Mouse (Mus musculus) liver, embryonic 14.5 days (tissue): ENCODE measurements around the gene Chst12. TPM values are rescaled to one million over a fixed set of nuclear protein-coding genes. Genes with fewer than 3 reads are reported as not detected.

Experiments used
- ATAC-seq: fragments of 200-750 bp; cut with Nextera tagmentation; 2 replicates; pipeline ENCODE4 v1.8.0; 2017; ENCODE audit warnings: moderate number of reproducible peaks, mild to moderate bottlenecking, moderate library complexity; ENCODE audit not compliant: insufficient read depth
- DNase-seq, 3 experiments: peaks; one replicate each; pipeline ENCODE4 v3.0.0-alpha.2; 2012 to 2013; ENCODE audit warnings: low read depth in 3 of 3, low spot score in 3 of 3
- H3K27ac ChIP-seq: fragments of 300-500 bp; sonication (generic); 2 replicates; pipeline ENCODE4 v1.5.1; 2014; ENCODE audit warnings: moderate library complexity, mild to moderate bottlenecking, control low read depth, inconsistent platforms
- H3K27me3 ChIP-seq: fragments of 300-500 bp; sonication (generic); 2 replicates; pipeline ENCODE4 v1.6.1; 2014; ENCODE audit warnings: mild to moderate bottlenecking, low read length, moderate library complexity; ENCODE audit not compliant: control insufficient read depth, insufficient read depth
- H3K36me3 ChIP-seq: fragments of 300-500 bp; sonication (generic); replicated peaks from 2 replicates; pipeline ENCODE4 v1.6.1; 2014; ENCODE audit warnings: low read depth; ENCODE audit not compliant: control insufficient read depth, insufficient read depth
- H3K4me1 ChIP-seq, 2 experiments: fragments of 200-500 bp in 1 of 2; fragments of 300-500 bp in 1 of 2; sonication (generic) in 1 of 2; replicated peaks; 2 replicates each; pipeline ENCODE4 v1.6.1; 2012 to 2014; ENCODE audit warnings: antibody characterized with exemption in 1 of 2, inconsistent platforms in 1 of 2, low read length in 1 of 2; ENCODE audit not compliant: control insufficient read depth in 2 of 2, insufficient read depth in 2 of 2
- H3K4me2 ChIP-seq: fragments of 300-500 bp; sonication (generic); 2 replicates; pipeline ENCODE4 v1.6.1; 2014; ENCODE audit warnings: low read depth, mild to moderate bottlenecking, control low read depth, moderate library complexity
- H3K4me3 ChIP-seq, 2 experiments: fragments of 200-500 bp in 1 of 2; fragments of 300-500 bp in 1 of 2; sonication (generic) in 1 of 2; 2 replicates each; pipeline ENCODE4 v1.5.1; 2012 to 2014; ENCODE audit warnings: low read depth in 2 of 2, low read length in 2 of 2, mild to moderate bottlenecking in 2 of 2, control low read depth in 1 of 2, inconsistent platforms in 1 of 2, moderate library complexity in 1 of 2; ENCODE audit not compliant: insufficient read depth in 1 of 2
- H3K9ac ChIP-seq: fragments of 300-500 bp; sonication (generic); replicated peaks from 2 replicates; pipeline ENCODE4 v1.6.1; 2014; ENCODE audit warnings: mild to moderate bottlenecking, control low read depth, moderate library complexity
- H3K9me3 ChIP-seq: fragments of 300-500 bp; sonication (generic); 2 replicates; pipeline ENCODE4 v1.6.1; 2016; ENCODE audit warnings: low read length, mixed read lengths; ENCODE audit not compliant: control insufficient read depth
- CTCF ChIP-seq: IDR thresholded peaks from 2 replicates; pipeline ENCODE4 v1.5.1; 2016; ENCODE audit warnings: antibody characterized with exemption, low read depth, control low read depth
- EP300 ChIP-seq: IDR thresholded peaks from 2 replicates; pipeline ENCODE4 v1.6.1; 2016; ENCODE audit warnings: antibody characterized with exemption, low read depth
- WGBS: fragments of 180-500 bp; shearing (Covaris S2); extraction: QIAGEN DNeasy Blood & Tissue Kit; methylation state at CpG from one replicate; pipeline ENCODE4 v1.1.7; 2014; ENCODE audit not compliant: insufficient replicate concordance; 5-methylcytosine and 5-hydroxymethylcytosine counted together
- polyA plus RNA-seq, 2 experiments: library from polyadenylated mRNA; depleted of rRNA in 1 of 2; stranded (reverse) in 1 of 2; unstranded in 1 of 2; fragments of >200 nt; fragmentation: Nextera tagmentation in 1 of 2; extraction: Ambion mirVana in 1 of 2; gene quantifications; 2 replicates each; pipeline versions ENCODE4 v1.2.1 to v1.2.3; 2012 to 2014

The Chst12 gene
- polyA plus RNA-seq, 2 experiments, result 4.3 to 5.4 TPM

- no peak for ATAC-seq
- H3K9me3 ChIP-seq, result no peaks in the 10 kb centered on the region
- no peak overlapping the region for H3K4me3 ChIP-seq
- H3K4me1 ChIP-seq, result peaks cover 0 to 27% of the 10 kb centered on the region in 2 experiments; a peak in 3 of 4 replicates
- no peak overlapping the region for H3K4me2 ChIP-seq
- WGBS, result 79% methylated on average over 21 of the region's 21 CpGs
- no peak for DNase-seq
- TF ChIP-seq EP300 (no peak), CTCF (no peak)
- H3K27me3 ChIP-seq, result no peaks in the 10 kb centered on the region
- H3K27ac ChIP-seq, result no peak overlapping the region
- no peak overlapping the region for H3K9ac ChIP-seq
- H3K36me3 ChIP-seq, result no peaks in the 10 kb centered on the region
Measured at GRCm38 (mm10) chr5:140517159-140517920, 12.0 kb downstream of the Chst12 start.

- 66% methylated on average over 4 of the region's 4 CpGs for WGBS
- Histone ChIP-seq H3K4me3 (no peak overlapping the region), H3K36me3 (no peaks in the 10 kb centered on the region), H3K9me3 (no peaks in the 10 kb centered on the region), H3K4me2 (no peak overlapping the region), H3K27ac (no peak overlapping the region), H3K27me3 (no peaks in the 10 kb centered on the region), H3K4me1 (peaks cover 0 to 27% of the 10 kb centered on the region in 2 experiments; a peak in 3 of 4 replicates), H3K9ac (no peak overlapping the region)
- TF ChIP-seq CTCF, result no peak
- no peak for TF ChIP-seq EP300
- no peak for DNase-seq
- no peak for ATAC-seq
Measured at GRCm38 (mm10) chr5:140517921-140518230, 12.5 kb downstream of the Chst12 start.

DNA sequence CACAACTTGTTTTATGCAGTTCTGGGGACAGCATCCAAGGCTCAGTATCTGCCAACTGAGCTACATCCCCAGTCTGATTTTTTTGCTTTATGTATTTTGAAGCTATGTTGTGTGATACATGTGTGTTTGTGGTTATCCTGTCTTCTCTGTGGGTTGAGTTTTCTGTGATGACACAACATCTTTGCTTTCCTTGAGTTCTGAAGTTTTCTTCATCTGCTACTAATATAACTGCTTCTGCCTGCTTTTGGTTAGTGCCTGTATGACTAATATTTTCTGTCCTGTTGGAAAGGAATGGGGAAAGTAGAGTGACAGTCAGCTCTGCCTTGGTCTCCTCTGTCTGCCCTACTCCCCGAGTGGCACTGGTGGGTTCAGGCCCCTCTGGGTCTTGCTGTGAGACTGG, 15.8 kb downstream of the Chst12 start:
- Histone ChIP-seq H3K9me3 (no peaks in the 10 kb centered on the region), H3K9ac (no peak overlapping the region), H3K27me3 (no peaks in the 10 kb centered on the region), H3K4me2 (no peak overlapping the region), H3K4me3 (no peak overlapping the region), H3K27ac (no peak overlapping the region), H3K36me3 (no peaks in the 10 kb centered on the region), H3K4me1 (peaks cover 0 to 5% of the 10 kb centered on the region in 2 experiments; a peak in 2 of 4 replicates)
- WGBS, result 56% methylated on average over 1 of the region's 1 CpGs
- ATAC-seq, result no peak
- no peak for DNase-seq
- TF ChIP-seq CTCF, result no peak
- TF ChIP-seq EP300, result no peak

GRCm38 (mm10) chr5:140526754-140527153, 21.4 kb downstream of the Chst12 start:
- H3K36me3 ChIP-seq, result no peaks in the 10 kb centered on the region
- H3K4me3 ChIP-seq, result no peak overlapping the region
- no peak for ATAC-seq
- DNase-seq, result no peak
- no peak overlapping the region for H3K27ac ChIP-seq
- no peaks in the 10 kb centered on the region for H3K9me3 ChIP-seq
- 73% methylated on average over 2 of the region's 2 CpGs for WGBS
- H3K9ac ChIP-seq, result no peak overlapping the region
- no peaks in the 10 kb centered on the region for H3K27me3 ChIP-seq
- no peak for TF ChIP-seq CTCF
- no peak for TF ChIP-seq EP300
- no peak overlapping the region for H3K4me2 ChIP-seq
- H3K4me1 ChIP-seq, result no peaks in the 10 kb centered on the region

DNA sequence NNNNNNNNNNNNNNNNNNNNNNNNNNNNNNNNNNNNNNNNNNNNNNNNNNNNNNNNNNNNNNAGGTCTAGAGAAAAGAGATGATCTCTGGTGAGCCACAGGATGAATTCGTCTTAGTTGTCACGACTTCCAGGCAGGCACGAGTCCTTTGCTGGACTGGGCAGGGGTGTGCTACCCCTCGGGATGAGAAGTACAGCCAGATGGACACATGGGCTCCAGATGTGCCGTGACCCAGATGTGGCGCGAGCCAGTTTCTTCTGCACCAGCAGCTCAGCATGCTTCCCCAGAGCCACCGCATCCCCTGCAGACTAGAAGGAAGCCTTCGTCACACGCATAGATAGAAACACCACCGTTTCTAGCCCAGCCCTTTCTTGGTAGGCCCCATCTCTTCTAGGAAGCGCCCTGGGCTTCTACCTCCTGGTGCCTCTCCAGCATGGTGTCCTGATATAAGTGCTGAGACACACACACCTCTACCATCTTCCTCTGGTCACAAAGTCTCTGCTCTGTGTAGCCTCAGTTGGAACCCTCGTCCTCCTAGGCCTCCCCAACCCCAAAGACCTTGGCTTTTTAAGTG, 32.8 kb downstream of the Chst12 start:
- Histone ChIP-seq H3K4me1 (peaks cover 0 to 2% of the 10 kb centered on the region in 2 experiments; a peak in 1 of 4 replicates), H3K27me3 (no peaks in the 10 kb centered on the region), H3K4me3 (no peak overlapping the region), H3K9ac (no peak overlapping the region), H3K27ac (no peak overlapping the region), H3K4me2 (no peak overlapping the region), H3K9me3 (no peaks in the 10 kb centered on the region), H3K36me3 (no peaks in the 10 kb centered on the region)
- ATAC-seq (peak; percentile 57), DNase-seq (peak in 2 of 3 experiments; percentile 30)
- no peak for TF ChIP-seq CTCF
- no peak for TF ChIP-seq EP300
- WGBS, result 54% methylated on average over 13 of the region's 13 CpGs
